Mouse (Mus musculus) stomach, postnatal 0 days (tissue): ENCODE measurements around the gene Cass4.

ENCODE experiments used
- CTCF ChIP-seq: IDR thresholded peaks from 2 replicates; pipeline ENCODE4 v1.5.1; 2016; ENCODE audit warnings: antibody characterized with exemption, low read depth, mild to moderate bottlenecking, moderate library complexity
- EP300 ChIP-seq: optimal IDR thresholded peaks from 2 replicates; pipeline ENCODE3; 2016; ENCODE audit warnings: antibody characterized with exemption

GRCm38 (mm10) chr2:172390341-172390740, 3.3 kb upstream of the Cass4 start:
- TF ChIP-seq CTCF = no peak
- no peak for TF ChIP-seq EP300
